Mouse (Mus musculus) layer of hippocampus, postnatal 14 days (tissue): ENCODE measurements around the gene Nxnl1. TPM values are rescaled to one million over a fixed set of nuclear protein-coding genes. Genes with fewer than 3 reads are reported as not detected.
A peak's percentile ranks its signal among the peaks of the same experiment; 100 is the strongest.

Experiments used
- DNase-seq, 2 experiments: peaks; one replicate each; pipeline ENCODE4 v3.0.0; 2021 to 2022; ENCODE audit warnings: low spot score in 2 of 2, mixed read lengths in 1 of 2
- long read RNA-seq, 2 experiments: library from polyadenylated mRNA; stranded (forward); transcript quantifications; one replicate each; pipeline ENCODE4 v2.0.0; 2021
- total RNA-seq, 2 experiments: library from RNA; stranded (reverse); gene quantifications; 2 replicates each; pipeline ENCODE4 v1.2.3; 2021

Nxnl1 gene
- total RNA-seq = under 1 TPM; 0.12 to 0.21 TPM
- long read RNA-seq, experiment 1 = 0 reads
- long read RNA-seq, experiment 2 = 0 reads

DNA sequence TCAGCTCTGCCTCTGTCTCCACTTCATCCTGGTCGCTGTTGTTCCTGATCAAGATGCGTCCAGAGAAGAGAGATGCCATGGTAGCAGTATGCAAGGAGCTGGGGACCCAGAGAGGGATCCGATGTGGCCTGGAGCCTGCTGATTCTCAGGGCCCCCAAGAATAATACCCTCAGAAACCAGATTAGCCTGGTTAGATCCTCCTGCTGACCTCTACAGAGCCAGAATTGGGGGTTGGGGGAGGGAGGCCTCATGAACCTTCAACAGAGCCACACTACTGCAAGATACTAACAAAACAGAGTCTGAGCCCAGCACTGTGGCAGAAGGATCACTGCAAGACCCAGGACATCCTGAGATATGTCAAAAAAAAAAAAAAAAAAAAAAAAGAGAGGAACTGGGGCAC is at the start of gene Nxnl1:
Gene Nxnl1 (minus strand): TSS at position 101 of the 400 bp plus-strand sequence.
- DNase-seq = no peak

DNA sequence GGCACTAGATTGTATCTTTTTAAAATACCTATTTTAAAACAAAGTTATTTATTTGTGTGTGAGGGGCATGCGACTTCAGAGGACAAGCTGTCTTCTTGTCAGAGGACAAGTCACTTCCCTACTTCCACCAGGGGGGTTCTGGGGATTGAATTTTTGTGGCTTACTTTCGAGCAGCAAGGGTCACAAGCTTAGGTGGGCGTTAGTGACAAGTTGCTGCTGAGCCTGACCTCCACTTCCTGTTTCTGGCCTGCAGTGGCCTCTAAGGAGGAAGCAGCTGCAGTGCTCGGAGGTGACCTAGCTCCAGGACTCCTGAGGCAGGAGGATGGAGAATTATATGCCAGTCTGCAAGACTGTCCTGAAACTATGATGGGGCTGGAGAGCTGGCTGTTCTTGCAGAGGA is 47.0 kb upstream of the Nxnl1 start:
- no peak for DNase-seq

DNA sequence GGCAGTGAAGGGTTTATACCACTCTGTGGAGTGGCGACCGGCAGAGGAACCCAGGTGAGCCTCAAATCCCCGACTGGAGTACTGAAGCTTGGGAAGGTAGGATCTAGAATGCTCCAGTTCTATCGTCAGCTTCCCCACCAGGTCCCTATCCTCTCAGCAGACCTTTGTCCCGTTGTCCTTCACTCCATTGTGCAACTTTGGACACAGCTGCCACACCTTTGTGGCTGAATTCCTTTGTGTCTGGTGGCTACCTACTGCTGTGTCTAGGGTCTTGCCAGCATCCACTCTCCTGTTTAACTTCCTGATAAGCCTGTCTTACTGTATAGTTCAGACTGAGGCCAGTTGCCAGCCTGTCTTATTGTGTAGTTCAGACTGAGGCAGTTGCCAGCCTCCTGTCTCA is 45.7 kb upstream of the Nxnl1 start:
- DNase-seq = no peak

DNA sequence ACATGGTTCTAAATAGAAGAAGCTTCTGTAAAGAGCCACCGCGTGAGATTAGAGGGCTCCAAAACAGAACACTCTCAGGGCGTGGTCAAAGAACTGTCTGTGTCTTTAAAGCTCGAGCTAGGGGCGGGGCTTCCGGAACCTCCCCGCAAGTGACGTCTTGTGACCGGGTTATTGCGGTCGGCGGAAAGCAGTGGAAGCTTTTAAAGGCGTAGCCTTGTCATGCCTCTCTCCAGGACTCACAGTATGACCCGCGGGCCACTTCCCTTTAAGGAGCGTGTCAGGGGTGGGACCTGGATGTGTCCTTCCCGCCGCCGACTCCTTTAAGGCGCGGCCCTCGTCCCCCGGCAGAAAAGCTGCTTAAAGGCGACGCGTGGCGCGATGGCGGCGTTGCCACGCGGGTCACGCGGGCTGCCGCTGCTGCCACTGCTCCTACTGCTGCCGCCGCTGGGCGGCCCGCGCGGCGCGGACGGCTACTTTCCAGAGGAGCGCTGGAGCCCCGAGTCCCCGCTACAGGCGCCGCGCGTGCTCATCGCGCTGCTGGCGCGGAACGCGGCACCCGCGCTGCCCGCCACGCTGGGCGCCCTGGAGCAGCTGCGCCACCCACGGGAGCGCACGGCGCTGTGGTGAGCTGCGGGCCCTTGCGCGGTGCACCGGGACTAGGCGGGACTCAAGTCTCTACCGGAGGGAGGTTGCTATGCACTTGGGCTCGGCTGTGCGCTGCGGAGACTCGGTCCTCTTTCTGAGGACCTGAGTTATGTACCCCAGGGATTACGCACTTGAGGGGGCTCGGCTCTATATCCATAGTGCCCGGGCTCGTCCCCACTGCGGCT is 44.6 kb upstream of the Nxnl1 start, which contains the start of gene Colgalt1:
Gene Colgalt1 (plus strand): TSS at position 177 of the 830 bp plus-strand sequence.
- DNase-seq = peak; percentile 95 to 98

DNA sequence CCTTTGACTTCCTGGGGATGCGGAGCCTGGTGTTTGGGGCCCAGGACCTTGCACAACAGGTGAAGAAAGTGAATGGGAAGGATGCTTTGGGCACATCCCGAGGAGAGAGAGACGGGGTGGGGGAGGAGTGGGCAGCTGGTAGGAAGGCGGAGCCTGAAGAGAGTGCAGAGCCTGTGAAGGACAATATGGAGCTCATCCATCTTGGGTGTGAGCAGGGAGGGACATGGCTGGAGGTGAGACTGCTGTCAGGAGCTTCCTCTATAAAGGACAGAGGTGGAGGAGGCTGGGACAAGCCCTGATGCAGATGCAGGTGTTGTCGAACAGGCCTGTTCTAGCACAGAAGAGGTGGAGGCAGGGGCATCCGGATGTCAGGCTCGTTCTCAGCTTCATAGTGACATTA is 37.6 kb upstream of the Nxnl1 start:
- no peak for DNase-seq

DNA sequence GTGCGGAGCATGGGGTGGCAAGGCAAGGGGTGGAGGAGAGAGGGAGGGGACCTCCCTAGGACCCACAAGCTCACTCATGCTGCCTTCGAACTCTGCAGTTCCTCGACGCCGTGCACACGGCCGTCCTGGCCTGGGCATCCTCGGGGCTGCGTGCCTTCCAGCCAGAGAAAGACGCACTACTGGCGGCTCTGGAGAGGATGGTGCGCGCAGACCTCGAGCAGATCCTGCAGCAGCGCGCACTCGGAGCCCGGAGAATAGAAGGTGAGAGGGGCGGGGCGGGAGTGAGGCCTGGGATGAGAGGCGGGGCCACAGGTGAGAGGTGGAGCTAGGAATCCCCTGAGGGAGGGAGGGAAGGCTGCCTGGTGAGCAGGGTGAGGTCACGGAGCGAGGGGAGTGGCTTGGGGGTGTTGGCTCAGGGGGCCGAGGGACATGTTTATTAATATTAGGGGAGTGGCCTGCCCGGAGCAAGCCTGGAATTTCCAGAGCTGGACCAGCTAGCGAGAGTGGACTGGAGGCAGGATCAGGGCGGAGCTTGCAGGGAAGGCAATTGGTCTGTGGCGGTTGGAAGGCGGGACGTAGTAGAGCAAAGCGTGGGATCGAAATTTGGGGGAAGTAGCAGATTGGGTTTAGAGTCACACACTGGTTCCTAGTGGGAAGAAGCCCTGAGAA is 36.4 kb upstream of the Nxnl1 start:
- no peak for DNase-seq

DNA sequence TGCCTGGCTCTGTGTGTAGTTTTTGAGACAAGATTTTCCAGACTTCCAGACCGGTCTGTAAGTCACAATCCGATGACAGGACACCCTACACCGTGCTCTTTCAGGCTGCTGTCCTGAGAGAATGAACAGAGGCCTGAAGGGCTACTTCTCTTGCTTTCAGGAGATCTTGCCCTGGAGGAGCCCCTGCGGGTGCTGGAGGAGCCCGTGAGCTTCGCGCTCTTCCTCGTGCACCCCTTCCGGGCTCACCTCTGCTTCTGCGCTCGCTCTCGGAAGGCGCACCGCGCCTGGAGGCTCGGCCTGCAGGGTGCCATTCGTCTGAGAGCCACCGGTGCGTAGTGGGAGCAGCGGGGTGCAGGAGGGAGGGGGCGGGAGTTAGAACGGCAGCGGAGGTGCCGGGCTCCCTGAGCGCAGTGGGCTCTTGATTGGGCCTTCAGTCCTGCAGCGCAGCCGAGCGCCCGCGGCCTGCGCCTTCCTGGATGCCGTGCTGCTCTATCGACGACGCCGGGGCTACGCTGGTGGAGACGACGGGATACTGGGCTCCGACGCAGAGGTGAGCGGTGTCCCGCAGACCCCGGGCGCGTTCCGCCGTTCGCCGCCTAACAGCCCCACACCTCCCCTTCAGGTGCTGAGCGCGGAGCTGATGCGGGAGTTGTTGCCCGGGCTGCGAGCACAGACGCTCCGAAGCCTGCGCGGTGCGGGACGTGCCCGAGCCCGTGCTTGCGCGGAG is 35.7 kb upstream of the Nxnl1 start:
- no peak for DNase-seq

DNA sequence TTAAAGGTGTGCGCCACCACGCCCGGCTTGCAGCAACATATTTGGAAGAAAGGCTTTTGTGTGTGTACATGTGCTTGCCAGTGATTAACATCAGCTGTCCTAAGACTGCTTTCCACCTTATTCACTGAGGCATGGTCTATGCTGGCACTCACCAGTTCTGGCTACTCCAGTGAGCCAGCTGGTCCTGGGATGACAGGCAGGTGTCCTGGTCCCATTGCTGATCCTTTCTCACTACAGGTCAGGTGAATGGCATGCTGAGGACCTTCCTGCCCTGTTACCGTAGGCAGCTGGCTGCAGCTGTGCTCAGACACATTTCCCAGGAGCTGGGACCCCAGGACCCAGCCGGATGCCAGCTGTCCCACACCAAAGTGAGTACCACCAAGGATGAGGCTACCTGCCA is 32.4 kb upstream of the Nxnl1 start:
- no peak for DNase-seq

DNA sequence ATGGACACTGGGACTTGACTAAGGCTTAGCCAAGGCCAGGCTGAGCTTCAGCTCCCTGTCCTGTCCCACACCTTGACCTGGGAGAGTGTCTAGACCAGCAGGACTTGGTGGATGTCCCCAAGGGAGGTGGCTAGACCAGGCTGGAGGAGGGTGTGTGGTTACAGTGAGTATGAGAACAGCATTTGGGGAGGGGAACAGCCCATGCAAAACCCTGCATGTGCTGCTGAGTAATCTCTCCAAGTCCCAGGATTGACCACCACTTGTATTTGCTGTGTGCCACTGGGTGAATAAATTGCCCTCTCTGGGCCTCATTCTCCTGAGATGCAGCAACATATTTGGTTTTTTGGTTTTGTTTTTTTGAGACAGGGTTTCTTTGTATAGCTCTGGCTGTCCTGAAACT is 32.0 kb upstream of the Nxnl1 start:
- no peak for DNase-seq

DNA sequence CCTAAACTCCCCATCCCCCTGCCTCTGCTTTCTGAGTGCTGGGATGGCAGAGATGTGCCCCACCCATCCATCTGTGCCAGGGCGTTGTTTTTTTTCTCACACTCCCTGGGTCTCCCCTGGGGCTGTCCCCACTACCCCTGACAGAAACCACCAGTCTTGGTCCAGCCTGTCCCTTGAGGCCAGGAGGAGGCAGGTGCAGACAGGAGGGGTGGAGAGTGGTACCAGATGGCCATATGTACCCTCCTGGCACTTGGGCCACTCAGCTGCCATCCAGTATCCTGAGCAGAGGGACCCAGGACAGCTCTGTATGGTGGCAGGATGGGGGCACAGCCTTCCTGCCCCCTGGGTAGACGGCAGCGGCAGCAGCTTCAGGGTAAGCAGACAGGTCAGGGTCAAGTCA is 31.1 kb upstream of the Nxnl1 start, which contains the start of gene Fam129c:
Gene Fam129c (plus strand): TSS at position 198 of the 400 bp plus-strand sequence.
- DNase-seq = no peak

DNA sequence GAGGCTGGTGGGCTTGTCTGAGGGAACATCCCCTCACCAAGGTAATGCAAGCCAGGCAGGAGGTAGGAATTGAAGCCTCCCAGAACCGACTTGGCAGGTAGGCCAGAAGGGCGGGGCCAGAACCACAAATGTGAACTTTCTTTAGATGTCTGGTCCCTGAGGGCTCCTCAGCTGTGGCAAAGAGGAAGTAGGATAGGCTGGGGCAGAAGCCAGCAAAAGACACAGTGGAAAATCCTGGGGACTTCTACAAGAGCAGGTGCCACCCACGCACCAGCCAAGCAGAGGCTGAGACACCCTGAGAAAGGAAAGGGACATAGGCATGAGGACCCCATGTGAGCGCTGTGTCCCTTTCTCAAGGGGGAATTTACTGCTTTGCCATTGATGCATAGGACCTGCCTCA is 30.4 kb upstream of the Nxnl1 start:
- no peak for DNase-seq

DNA sequence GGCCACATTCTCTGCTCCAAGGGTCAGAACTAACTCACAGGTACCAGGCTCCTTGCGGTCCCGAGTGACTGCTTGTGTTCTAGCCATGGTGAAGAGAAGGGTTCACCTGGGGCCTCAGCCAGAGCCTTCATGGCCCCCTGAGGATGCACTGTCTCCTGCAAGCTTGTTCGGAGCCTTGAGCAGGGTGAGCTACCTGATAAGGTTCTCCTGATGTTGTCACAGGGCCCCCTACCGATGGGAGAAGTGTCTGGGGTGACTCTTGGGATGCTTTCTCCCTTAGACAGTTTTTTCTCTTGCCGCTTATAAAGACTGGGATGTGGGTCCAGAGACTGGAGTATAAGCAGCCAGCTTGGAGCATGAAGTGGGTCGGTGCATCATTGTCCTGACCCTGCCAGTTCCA is 30.0 kb upstream of the Nxnl1 start:
- DNase-seq = no peak

DNA sequence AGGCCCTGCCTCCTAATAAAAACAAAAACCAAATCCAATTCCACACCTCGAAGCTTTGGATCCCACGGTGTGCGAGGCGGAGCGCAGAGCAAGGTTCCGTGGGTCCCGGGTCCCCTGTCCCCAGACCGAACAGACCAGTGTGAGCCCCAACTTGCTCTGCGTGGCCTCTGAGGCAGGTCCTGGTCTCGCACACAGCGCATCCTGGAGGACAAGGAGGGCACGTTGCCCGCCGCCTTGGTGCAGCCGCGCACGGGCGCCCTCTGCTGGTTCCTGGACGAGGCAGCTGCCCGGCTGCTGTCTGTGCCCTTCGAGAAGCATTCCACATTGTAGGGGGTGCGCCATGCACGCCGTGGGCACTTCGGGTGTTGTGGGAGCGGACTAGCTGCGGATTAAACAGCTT is 29.5 kb upstream of the Nxnl1 start:
- DNase-seq = peak; percentile 89 to 90

DNA sequence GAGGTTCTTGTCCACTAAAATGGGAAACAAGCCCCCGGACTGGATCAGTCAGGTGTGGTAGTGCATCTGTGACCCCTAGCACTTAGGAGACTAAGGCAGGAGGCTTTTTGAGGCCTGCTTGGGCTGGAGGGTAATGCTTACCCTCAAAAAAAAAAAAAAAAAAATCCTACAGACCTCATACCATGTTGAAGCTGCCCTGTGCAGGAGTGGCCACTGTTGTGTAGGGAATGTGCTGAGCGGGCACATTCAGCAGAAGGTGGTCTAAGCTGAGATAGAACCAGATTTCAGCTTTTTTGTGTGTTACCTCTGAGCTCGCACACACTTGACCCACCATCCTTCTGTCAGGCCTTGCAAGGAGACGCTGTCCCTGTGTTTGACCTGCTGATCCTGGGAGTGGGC is 27.9 kb upstream of the Nxnl1 start:
- no peak for DNase-seq

DNA sequence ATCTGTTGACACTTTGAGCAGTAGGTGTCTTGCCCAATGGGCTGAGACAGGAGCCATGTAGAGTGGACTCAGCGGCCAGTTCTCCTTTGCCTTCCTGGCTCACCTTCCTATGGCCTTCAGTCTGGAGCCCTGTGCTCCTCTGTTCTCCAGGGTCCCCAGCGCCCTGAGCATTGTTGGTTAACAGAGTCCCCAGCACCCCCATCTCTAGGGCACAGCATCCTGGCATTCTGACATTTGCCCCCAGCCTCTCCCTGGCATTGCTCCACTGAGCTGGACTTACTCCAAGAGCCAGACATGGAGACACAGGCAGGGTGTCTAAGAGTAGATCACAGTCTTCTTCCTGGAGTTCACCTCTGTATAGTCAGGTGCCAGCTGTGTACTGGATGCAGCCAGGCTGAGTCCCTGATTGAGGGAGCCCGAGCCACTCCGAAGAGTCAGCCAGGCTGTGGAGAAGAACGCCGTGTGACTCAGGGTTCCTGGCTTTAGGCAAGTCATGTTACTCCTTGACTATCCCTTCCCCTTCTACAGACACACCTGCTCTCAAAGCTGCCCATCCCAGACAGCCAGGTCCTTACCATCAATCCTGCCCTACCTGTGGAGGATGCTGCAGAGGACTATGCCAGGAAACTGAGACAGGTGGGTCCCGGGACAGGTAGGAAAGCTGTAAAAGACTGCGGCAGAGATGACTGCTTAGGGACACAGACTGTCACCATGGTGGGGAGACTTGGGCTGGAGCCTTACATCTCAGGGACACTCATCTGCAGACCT is 27.3 kb upstream of the Nxnl1 start:
- DNase-seq = no peak

DNA sequence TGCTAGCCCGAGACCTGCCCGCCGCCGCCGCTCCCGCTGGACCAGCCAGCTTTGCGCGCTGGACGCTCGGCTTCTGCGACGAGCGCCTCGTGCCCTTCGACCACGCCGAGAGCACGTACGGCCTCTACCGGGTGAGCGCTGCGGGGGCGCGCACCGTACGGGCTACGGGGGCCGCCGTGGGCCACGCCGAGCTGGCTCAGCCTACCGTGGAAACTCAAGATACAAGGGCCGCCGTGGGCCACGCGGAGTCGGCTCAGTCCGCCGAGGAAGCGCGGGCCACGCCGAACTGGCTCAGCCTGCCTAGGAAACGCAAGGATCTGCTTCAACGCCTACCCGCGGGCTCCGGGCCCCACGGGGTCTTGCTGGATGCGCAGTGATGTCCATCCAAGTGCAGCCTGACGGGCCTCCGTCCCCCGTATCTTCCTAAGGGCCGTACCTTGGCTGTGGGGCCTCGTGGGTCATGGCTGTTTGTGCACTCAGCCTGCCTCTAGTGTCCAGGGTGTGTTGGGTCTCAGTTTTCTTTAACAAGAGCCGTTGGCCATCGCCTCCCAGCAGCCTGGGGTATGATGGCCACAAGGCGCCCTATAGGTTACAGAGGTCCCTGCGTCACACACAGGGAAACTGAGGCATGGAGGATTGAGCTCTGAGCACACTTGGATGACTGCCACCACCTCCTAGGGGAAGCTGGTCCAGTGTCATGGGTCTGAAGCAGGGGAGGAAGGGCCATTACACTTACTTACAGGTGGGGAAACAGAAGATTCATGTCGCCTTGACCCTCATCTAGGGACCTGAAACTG is 26.2 kb upstream of the Nxnl1 start:
- DNase-seq = peak in 1 of 2 experiments; percentile 82

DNA sequence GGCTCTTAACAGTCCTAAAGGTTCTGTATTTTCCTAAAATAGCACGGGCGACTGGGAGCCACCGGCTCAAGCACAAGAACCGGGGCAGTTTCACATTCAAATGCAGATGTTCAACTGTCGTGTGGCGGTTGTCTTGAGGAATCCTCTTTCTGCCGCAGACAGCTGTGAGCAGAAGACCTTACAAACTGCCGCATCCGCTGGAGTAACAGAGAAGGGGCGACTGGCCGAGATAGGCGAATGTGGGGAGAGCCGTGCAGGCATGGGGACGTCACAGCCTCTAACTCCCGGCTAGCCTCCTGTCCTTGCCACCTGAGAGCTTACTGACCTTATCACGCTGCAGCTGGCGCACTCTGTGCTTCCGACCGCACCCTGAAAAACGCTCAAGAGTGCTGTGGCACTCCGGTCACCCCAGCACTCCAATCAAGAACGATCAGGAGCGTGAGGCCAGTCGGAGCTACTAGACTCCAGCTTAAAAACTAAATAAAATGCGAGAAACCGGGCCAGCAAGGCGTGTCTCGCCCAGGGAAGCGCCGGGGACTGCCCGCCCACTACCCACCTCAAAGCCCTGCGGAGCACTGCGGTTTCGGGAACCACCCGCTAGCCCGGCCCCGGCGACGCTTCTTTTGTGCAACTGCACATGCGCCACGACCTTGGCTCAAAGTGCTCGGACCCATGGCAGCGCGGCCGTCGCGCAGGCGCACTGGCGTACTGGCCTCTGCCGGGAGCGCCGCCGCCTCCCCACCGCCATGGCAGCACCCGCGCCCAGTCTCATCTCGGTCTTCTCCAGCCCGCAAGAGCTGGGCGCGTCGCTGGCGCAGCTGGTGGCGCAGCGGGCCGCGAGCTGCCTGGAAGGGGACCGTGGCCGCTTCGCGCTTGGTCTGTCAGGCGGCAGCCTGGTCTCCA is 25.3 kb upstream of the Nxnl1 start, which contains the start of gene Pgls:
Gene Pgls (plus strand): TSS at position 706 of the 903 bp plus-strand sequence.
- DNase-seq = peak; percentile 95 to 98

DNA sequence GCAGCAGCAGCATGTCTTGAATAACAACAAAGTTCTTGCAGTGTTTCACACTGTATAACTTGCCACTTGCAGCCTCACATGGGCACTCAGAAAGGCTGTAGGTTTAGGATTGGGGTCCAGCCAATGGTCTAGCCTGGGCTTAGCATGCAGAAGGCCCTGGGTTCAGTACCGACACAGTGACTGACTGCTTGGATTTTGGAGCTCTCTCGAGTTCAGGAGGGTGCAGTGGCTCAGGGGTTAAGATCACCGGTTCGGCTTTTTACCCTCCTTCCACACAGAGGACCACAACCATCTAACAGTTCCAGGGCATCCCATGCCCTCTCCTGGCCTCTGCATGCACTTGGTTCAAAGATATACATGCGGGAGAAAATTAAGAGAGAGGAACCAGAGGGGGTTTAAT is 24.6 kb upstream of the Nxnl1 start:
- no peak for DNase-seq

DNA sequence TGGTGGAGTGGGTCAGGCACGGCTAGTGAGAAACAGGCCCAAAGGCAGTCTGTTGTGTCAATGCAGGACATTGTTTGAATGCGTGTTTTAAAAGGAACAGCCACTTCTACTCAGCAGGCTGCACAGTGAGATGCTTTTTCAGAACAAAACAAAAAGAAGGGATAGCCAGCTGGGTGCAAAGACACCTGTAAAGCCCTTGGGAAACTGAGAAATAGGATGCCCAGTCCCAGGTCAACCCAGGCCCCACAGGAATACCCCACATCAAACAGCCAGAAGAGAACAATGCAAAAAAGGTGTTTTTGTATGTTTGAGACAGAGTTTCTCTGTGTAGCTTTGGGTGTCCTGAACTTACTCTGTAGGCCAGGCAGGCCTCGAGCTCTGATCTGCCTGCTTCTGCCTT is 22.4 kb upstream of the Nxnl1 start:
- no peak for DNase-seq
